Mouse (Mus musculus) ES-Bruce4 (cell line): ENCODE data around the gene Lta. TPM values are rescaled to one million over a fixed set of nuclear protein-coding genes. Genes with fewer than 3 reads are reported as not detected.

Source experiments
- H3K27ac ChIP-seq: 2 replicates; pipeline ENCODE4 v1.5.1; 2012; ENCODE audit warnings: low read length, inconsistent platforms; ENCODE audit not compliant: insufficient read depth
- H3K27me3 ChIP-seq: 2 replicates; pipeline ENCODE4 v1.6.1; 2012; ENCODE audit warnings: mild to moderate bottlenecking, low read length, inconsistent platforms; ENCODE audit not compliant: control insufficient read depth, poor library complexity, insufficient read depth, severe bottlenecking
- H3K36me3 ChIP-seq: 2 replicates; pipeline ENCODE4 v1.6.1; 2012; ENCODE audit warnings: inconsistent platforms, mild to moderate bottlenecking, low read length, moderate library complexity; ENCODE audit not compliant: control insufficient read depth, poor library complexity, insufficient read depth, severe bottlenecking
- H3K4me1 ChIP-seq: one replicate; pipeline ENCODE4 v1.8.1; 2011; ENCODE audit warnings: low read length; ENCODE audit not compliant: control insufficient read depth, insufficient read depth
- H3K4me3 ChIP-seq: 2 replicates; pipeline ENCODE4 v1.5.1; 2011; ENCODE audit warnings: low read depth, mild to moderate bottlenecking, low read length
- H3K9ac ChIP-seq: 2 replicates; pipeline ENCODE4 v1.6.1; 2012; ENCODE audit warnings: low read depth, mild to moderate bottlenecking, inconsistent platforms; ENCODE audit not compliant: poor library complexity, severe bottlenecking
- H3K9me3 ChIP-seq: replicated peaks from 2 replicates; pipeline ENCODE4 v1.6.1; 2012; ENCODE audit warnings: mild to moderate bottlenecking, low read length, inconsistent platforms; ENCODE audit not compliant: control insufficient read depth, poor library complexity, insufficient read depth, severe bottlenecking
- CTCF ChIP-seq: IDR thresholded peaks from one replicate; pipeline ENCODE4 v1.8.1; 2011; ENCODE audit warnings: low read depth, low read length
- EP300 ChIP-seq: IDR thresholded peaks from 2 replicates; pipeline ENCODE4 v1.6.1; 2011; ENCODE audit warnings: low read depth, low read length; ENCODE audit not compliant: insufficient read depth
- POLR2A ChIP-seq: IDR thresholded peaks from one replicate; pipeline ENCODE4 v1.8.1; 2011; ENCODE audit warnings: low read length; ENCODE audit not compliant: insufficient read depth
- polyA plus RNA-seq: library from polyadenylated mRNA; stranded (reverse); fragments of >200 nt; gene quantifications from 2 replicates; pipeline ENCODE4 v1.2.4, GENCODE M21; 2011; ENCODE audit warnings: low read depth; ENCODE audit not compliant: missing spikeins, insufficient read depth, insufficient read length

Lta gene
- polyA plus RNA-seq, 1 experiment, result not detected

DNA sequence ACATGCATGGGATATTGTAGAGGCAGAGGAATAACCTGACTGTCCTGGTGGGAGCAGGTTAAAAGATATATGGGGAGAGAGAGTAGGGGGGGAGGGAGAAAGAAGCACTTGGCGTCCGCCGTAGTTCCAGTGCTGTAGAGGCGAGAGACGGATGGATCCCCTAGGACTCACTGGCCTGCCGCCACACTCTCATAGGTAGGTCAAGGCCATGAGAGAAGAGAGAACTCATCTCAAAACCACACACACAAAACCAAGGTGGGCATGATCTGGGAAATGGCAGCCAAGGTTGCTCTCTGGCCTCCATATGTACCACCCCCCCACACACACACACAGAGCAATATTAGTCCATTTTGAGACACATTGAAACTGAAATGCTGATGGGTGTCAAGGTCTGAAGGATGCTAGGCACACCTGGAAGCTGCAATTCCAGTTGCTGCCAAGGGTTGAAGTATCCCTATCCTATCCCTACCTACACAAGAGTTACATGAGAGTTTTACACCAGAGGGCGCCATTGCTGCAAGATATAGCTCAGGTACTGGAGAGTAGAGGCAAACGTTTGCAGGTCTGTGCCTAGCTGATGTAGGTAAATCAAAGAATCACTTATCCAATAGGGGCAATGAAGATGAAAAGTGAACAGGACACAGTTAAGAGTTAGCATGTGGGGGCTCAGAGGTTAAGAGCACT is 38.7 kb downstream of the Lta start:
- no peaks in the 10 kb centered on the region for H3K9me3 ChIP-seq
- H3K4me3 ChIP-seq, result no peak overlapping the region
- peak; percentile 43 for TF ChIP-seq CTCF
- no peak for TF ChIP-seq EP300
- TF ChIP-seq POLR2A, result no peak
- H3K4me1 ChIP-seq, result no peaks in the 10 kb centered on the region
- H3K27me3 ChIP-seq, result no peaks in the 10 kb centered on the region
- no peak overlapping the region for H3K9ac ChIP-seq
- H3K36me3 ChIP-seq, result peaks cover 12% of the 10 kb centered on the region
- H3K27ac ChIP-seq, result no peak overlapping the region

DNA sequence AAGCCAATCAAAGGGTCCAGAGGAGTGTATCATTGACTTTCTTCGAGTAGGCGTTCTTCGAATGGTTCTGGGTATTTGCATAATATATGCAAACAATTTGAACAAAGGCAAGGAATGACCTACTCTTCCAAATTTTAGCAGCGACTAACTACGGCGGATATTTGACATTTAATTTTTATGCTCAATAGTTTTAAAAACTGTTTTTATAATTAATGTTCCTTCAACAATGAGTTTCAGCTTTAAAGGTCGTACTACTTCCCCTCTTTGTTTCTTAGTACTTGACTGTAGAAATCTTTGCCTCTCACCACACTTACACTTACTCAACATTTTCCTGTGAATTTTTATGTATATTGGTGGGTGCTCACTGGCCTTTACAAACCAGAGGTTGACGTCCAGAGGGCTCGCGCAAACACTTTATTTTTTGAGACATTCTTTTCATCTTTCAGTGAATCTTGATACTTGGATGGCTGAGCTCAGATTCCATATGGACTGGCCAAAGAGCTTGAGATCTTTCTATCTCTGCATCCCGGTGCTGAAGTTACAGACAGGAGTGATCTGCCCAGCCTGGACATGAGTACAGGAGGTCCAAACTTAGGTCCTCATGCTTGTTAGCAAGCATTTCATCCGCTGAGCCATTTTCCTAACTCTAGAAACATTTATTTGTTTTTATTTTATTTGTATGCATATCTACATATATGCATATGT is 39.5 kb downstream of the Lta start:
- no peak for TF ChIP-seq EP300
- peak overlapping the region; percentile 60 for H3K9ac ChIP-seq

DNA sequence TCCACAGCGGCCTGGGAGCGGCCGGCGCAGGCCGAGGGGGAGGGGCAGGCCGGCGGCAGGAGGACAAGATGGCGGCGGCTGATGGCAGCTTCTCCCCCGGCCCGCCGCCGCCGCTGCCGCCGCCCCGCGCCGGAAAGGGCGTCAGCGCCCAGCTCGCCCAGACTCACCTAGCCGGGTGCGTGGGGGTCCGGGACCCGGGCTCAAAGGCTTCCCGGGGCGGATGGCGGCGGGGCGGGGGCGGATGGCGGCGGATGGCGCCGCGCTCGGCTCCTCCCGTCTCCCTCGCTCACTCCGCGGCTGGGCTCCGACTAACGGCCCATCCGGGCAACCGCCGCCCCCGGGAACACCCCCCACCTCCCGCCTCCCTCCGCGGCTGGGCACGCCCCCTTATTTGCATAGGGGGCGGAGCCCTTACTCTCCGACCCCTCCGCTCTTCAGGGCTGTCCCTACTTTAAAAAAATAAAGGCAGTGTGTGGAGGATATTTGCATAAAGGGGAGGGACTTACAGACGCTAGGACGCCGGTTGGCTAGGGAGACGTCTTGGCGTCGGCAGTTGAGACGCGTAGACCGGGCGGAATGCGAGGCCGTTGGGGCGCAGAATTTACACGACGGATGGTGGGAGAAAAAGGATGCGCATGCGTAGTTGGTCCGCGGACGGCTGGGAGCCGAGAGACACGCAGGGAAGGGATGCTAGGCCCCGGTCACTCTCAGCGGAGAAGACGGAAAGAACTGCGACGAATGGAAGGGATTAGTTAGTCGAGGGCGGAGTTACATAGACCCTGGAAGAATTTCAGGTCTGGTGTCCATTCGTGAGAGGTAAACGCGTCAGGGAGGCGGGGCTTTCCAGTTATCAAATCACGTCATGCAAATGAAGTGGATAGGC is 40.3 kb downstream of the Lta start, which contains the start of gene Prrc2a:
Gene Prrc2a (minus strand): TSS at position 330 of the 883 bp plus-strand sequence.
- Histone ChIP-seq H3K4me3 (peak within 1 kb of the TSS; percentile 100), H3K27ac (peak within 1 kb of the TSS; percentile 94), H3K27me3 (no peaks in the 10 kb centered on the region), H3K9ac (peak within 1 kb of the TSS; percentile 98), H3K36me3 (peaks cover 29% of the 10 kb centered on the region), H3K4me1 (no peaks in the 10 kb centered on the region), H3K9me3 (no peaks in the 10 kb centered on the region)
- TF ChIP-seq CTCF (no peak), EP300 (0 out of 2 replicates have a peak, but pooled peaks have one; percentile 62), POLR2A (peak; percentile 79)

More for the DNA sequence above, 39.5 kb downstream of the Lta start:
- no peaks in the 10 kb centered on the region for H3K4me1 ChIP-seq
- H3K36me3 ChIP-seq, result peaks cover 21% of the 10 kb centered on the region
- H3K27ac ChIP-seq, result peak overlapping the region; percentile 94
- H3K27me3 ChIP-seq, result no peaks in the 10 kb centered on the region
- no peaks in the 10 kb centered on the region for H3K9me3 ChIP-seq
- peak overlapping the region; percentile 85 for H3K4me3 ChIP-seq

GRCm38 (mm10) chr17:35164218-35164567 is 41.0 kb downstream of the Lta start:
- no peaks in the 10 kb centered on the region for H3K9me3 ChIP-seq
- peaks cover 35% of the 10 kb centered on the region for H3K36me3 ChIP-seq
- no peaks in the 10 kb centered on the region for H3K27me3 ChIP-seq
- peak overlapping the region; percentile 100 for H3K4me3 ChIP-seq
- peak overlapping the region; percentile 24 for H3K27ac ChIP-seq
- no peaks in the 10 kb centered on the region for H3K4me1 ChIP-seq
- TF ChIP-seq EP300, result no peak
- no peak for TF ChIP-seq POLR2A
- no peak for TF ChIP-seq CTCF
- peak overlapping the region; percentile 98 for H3K9ac ChIP-seq

DNA sequence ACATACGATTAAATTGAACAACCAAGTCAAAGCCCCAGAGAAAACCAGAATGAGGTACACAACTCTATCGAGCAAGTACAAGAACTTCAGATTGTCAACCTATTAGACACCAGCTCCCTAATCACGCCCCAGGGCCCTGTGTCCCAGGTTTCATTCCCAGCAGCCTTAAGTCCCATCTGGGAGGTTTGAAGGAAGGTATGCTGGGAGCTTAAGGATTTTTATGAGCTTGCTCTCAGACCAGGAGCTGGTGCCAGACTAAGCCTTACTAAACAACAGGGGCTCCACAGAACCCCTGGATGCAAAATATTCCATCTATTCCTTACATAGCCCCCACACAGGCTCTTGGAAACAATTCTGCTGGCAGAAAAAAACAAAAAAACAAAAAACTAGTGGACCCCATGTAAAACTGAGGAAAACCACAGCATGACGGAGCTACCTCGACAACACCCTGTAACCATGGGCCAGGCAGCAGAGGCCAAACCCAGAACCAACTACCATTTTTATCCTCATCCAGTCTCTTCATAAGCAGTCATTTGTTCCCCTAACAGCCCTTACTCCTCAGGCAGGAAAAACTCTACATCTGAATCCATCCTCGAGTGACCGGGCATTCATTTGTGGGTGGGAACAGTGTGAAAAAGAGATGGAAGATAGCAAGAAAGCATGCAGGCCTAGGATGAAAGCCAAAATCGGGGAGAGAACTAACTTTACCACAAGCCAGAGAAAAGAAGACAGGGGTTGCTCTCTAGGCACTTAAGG is 41.6 kb downstream of the Lta start:
- no peak for TF ChIP-seq POLR2A
- no peak for TF ChIP-seq EP300
- no peak for TF ChIP-seq CTCF
- Histone ChIP-seq H3K4me1 (no peaks in the 10 kb centered on the region), H3K9ac (peak overlapping the region; percentile 98), H3K27me3 (no peaks in the 10 kb centered on the region), H3K27ac (peak overlapping the region; percentile 24), H3K36me3 (peaks cover 42% of the 10 kb centered on the region), H3K9me3 (no peaks in the 10 kb centered on the region), H3K4me3 (peak overlapping the region; percentile 100)
